Mouse (Mus musculus): ENCODE measurements around the gene Clk2. TPM values are rescaled to one million over a fixed set of nuclear protein-coding genes. Genes with fewer than 3 reads are reported as not detected.

Gene Clk2
- polyA plus RNA-seq, 1 experiment from 2014 or later: 19.2 TPM

GRCm38 (mm10) chr3:89183058-89183958 is 18.7 kb downstream of the Clk2 start, which contains the start of gene Fam189b:
Gene Fam189b (plus strand): TSS chr3:89183143.
- Histone ChIP-seq H3K27me3 (ENCODE audit: control insufficient read depth, insufficient read depth, low read length) (no peaks in the 10 kb centered on the region), H3K4me2 (replicated peaks) (peak within 1 kb of the TSS; percentile 84), H3K9me3 (ENCODE audit: control insufficient read depth, low read length) (no peaks in the 10 kb centered on the region), H3K9ac (peak within 1 kb of the TSS; percentile 84), H3K4me3 (replicated peaks; ENCODE audit: low read length) (peak within 1 kb of the TSS; percentile 52), H3K4me1 (replicated peaks; ENCODE audit: control insufficient read depth, insufficient read depth, low read length) (peaks cover 19% of the 10 kb centered on the region), H3K36me3 (replicated peaks; ENCODE audit: control insufficient read depth, insufficient read depth) (peaks cover 48% of the 10 kb centered on the region), H3K27ac (peak within 1 kb of the TSS; percentile 91)
- ATAC-seq (ENCODE audit: low FRiP score) (peak; percentile 95), DNase-seq (ENCODE audit: low spot score) (peak; percentile 85)
- WGBS: 5% methylated on average over 36 of the region's 39 CpGs

DNA sequence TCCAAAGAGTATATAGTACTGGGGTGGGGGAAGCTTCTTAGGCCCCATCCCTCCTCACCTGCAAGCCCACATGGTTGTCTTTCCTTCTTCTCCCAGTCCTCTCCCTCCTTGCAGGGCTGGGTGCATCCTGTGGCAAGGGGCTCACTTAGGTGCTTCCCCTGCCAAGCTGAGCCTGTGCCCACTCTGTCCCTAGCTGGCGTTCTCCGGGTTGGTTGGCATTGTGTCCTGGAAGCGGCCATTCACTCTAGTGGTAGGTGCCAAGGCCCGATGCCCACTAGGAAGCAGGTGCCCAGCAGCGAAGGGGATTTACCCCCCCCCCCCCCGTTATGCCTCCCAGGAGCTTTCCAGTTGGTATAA is 19.3 kb downstream of the Clk2 start:
- Histone ChIP-seq H3K4me1 (replicated peaks; ENCODE audit: control insufficient read depth, insufficient read depth, low read length) (peaks cover 14% of the 10 kb centered on the region), H3K36me3 (replicated peaks; ENCODE audit: control insufficient read depth, insufficient read depth) (peaks cover 53% of the 10 kb centered on the region), H3K9ac (peak overlapping the region; percentile 84), H3K4me2 (replicated peaks) (peak overlapping the region; percentile 84), H3K27ac (peak overlapping the region; percentile 91), H3K9me3 (ENCODE audit: control insufficient read depth, low read length) (no peaks in the 10 kb centered on the region), H3K27me3 (ENCODE audit: control insufficient read depth, insufficient read depth, low read length) (no peaks in the 10 kb centered on the region), H3K4me3 (replicated peaks; ENCODE audit: low read length) (peak overlapping the region; percentile 52)
- whole genome bisulfite sequencing: 77% methylated on average over 6 of the region's 6 CpGs
- DNase-seq (ENCODE audit: low spot score) (no peak), ATAC-seq (ENCODE audit: low FRiP score) (peak; percentile 2; the same call in 1 of the 2 replicates)

GRCm38 (mm10) chr3:89187197-89187596 is 22.6 kb downstream of the Clk2 start:
- Histone ChIP-seq H3K9me3 (ENCODE audit: control insufficient read depth, low read length) (no peaks in the 10 kb centered on the region), H3K4me3 (replicated peaks; ENCODE audit: low read length) (no peak overlapping the region), H3K27ac (no peak overlapping the region), H3K4me1 (replicated peaks; ENCODE audit: control insufficient read depth, insufficient read depth, low read length) (peaks cover 14% of the 10 kb centered on the region), H3K36me3 (replicated peaks; ENCODE audit: control insufficient read depth, insufficient read depth) (peaks cover 24% of the 10 kb centered on the region), H3K4me2 (replicated peaks) (no peak overlapping the region), H3K27me3 (ENCODE audit: control insufficient read depth, insufficient read depth, low read length) (no peaks in the 10 kb centered on the region), H3K9ac (no peak overlapping the region; the same call in 1 of the 2 replicates)
- 35% methylated on average over 21 of the region's 23 CpGs for WGBS
- DNase-seq (ENCODE audit: low spot score) (no peak), ATAC-seq (ENCODE audit: low FRiP score) (no peak)

GRCm38 (mm10) chr3:89187690-89188477 is 23.3 kb downstream of the Clk2 start:
- ATAC-seq (ENCODE audit: low FRiP score) (no peak), DNase-seq (ENCODE audit: low spot score) (no peak)
- H3K4me3 ChIP-seq (replicated peaks; ENCODE audit: low read length): no peak overlapping the region
- WGBS: 62% methylated on average over 18 of the region's 18 CpGs
- no peak overlapping the region for H3K4me2 ChIP-seq (replicated peaks)
- H3K36me3 ChIP-seq (replicated peaks; ENCODE audit: control insufficient read depth, insufficient read depth): peaks cover 21% of the 10 kb centered on the region
- H3K9me3 ChIP-seq (ENCODE audit: control insufficient read depth, low read length): no peaks in the 10 kb centered on the region
- 0 out of 2 replicates have a peak overlapping the region, but pooled peaks have one; percentile 3 for H3K9ac ChIP-seq
- H3K27ac ChIP-seq: no peak overlapping the region
- no peaks in the 10 kb centered on the region for H3K27me3 ChIP-seq (ENCODE audit: control insufficient read depth, insufficient read depth, low read length)
- peaks cover 14% of the 10 kb centered on the region for H3K4me1 ChIP-seq (replicated peaks; ENCODE audit: control insufficient read depth, insufficient read depth, low read length)

DNA sequence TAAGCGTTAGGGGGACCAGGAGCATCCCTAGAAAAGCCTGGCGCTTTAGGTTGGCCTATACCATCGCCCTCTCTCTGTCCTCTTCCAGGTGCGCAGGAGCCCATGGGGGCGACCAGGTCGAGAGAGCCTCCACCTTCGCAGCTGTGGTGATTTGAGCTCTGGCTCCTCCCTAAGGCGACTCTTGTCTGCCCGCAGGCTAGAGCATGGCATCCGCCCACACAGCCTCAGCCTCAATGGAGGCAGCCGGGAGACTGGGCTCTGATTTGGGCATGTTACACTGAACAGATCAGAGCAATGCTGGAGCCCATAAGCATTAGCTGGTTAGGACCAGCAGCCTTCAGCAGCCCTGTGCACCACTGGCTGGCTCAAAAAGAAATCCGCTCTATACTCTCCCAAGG is 23.9 kb downstream of the Clk2 start:
- Histone ChIP-seq H3K9ac (0 out of 2 replicates have a peak overlapping the region, but pooled peaks have one; percentile 3), H3K27me3 (ENCODE audit: control insufficient read depth, insufficient read depth, low read length) (no peaks in the 10 kb centered on the region), H3K4me1 (replicated peaks; ENCODE audit: control insufficient read depth, insufficient read depth, low read length) (peaks cover 14% of the 10 kb centered on the region), H3K27ac (no peak overlapping the region), H3K4me2 (replicated peaks) (no peak overlapping the region), H3K36me3 (replicated peaks; ENCODE audit: control insufficient read depth, insufficient read depth) (peaks cover 21% of the 10 kb centered on the region), H3K4me3 (replicated peaks; ENCODE audit: low read length) (no peak overlapping the region), H3K9me3 (ENCODE audit: control insufficient read depth, low read length) (no peaks in the 10 kb centered on the region)
- DNase-seq (ENCODE audit: low spot score): no peak
- WGBS: 68% methylated on average over 12 of the region's 12 CpGs
- ATAC-seq (ENCODE audit: low FRiP score): no peak

DNA sequence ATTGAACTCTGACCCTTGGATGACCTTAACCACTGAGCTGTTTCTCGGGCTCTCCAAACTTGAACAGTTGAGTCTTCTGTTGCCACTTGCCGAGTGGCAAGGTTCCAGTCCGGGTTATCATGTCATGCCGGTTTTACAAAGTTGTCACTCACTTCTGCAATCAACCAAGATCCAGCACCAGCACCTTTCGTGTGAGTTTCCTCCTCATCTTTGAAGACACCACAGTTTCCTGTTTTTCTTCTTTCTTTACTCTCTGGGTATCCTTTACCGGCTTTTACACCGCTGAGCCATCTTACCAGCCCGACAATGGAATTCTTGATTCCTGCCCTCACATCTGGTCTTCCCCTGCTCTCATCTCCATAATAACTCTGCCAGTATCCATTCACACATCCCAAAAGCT is 25.8 kb downstream of the Clk2 start:
- no peak overlapping the region for H3K27ac ChIP-seq
- no peak overlapping the region for H3K4me3 ChIP-seq (replicated peaks; ENCODE audit: low read length)
- H3K27me3 ChIP-seq (ENCODE audit: control insufficient read depth, insufficient read depth, low read length): no peaks in the 10 kb centered on the region
- H3K4me1 ChIP-seq (replicated peaks; ENCODE audit: control insufficient read depth, insufficient read depth, low read length): peaks cover under 1% of the 10 kb centered on the region; the same call in 1 of the 2 replicates
- ATAC-seq (ENCODE audit: low FRiP score) (no peak), DNase-seq (ENCODE audit: low spot score) (no peak)
- H3K4me2 ChIP-seq (replicated peaks): no peak overlapping the region
- no peaks in the 10 kb centered on the region for H3K9me3 ChIP-seq (ENCODE audit: control insufficient read depth, low read length)
- peaks cover 21% of the 10 kb centered on the region for H3K36me3 ChIP-seq (replicated peaks; ENCODE audit: control insufficient read depth, insufficient read depth)
- H3K9ac ChIP-seq: no peak overlapping the region
- 87% methylated on average over 8 of the region's 8 CpGs for WGBS

- DNase-seq (ENCODE audit: low spot score) (no peak), ATAC-seq (ENCODE audit: low FRiP score) (no peak)
- H3K9ac ChIP-seq: no peak overlapping the region
- 67% methylated on average over 1 of the region's 1 CpGs for WGBS
- H3K27ac ChIP-seq: no peak overlapping the region
- H3K4me2 ChIP-seq (replicated peaks): no peak overlapping the region
- no peaks in the 10 kb centered on the region for H3K27me3 ChIP-seq (ENCODE audit: control insufficient read depth, insufficient read depth, low read length)
- no peaks in the 10 kb centered on the region for H3K9me3 ChIP-seq (ENCODE audit: control insufficient read depth, low read length)
- H3K4me1 ChIP-seq (replicated peaks; ENCODE audit: control insufficient read depth, insufficient read depth, low read length): peaks cover 9% of the 10 kb centered on the region
- peaks cover 7% of the 10 kb centered on the region for H3K36me3 ChIP-seq (replicated peaks; ENCODE audit: control insufficient read depth, insufficient read depth)
- no peak overlapping the region for H3K4me3 ChIP-seq (replicated peaks; ENCODE audit: low read length)
Observed at GRCm38 (mm10) chr3:89193351-89193750, 28.8 kb downstream of the Clk2 start.

GRCm38 (mm10) chr3:89193853-89194252 is 29.3 kb downstream of the Clk2 start:
- DNase-seq (ENCODE audit: low spot score) (no peak), ATAC-seq (ENCODE audit: low FRiP score) (no peak)
- H3K27me3 ChIP-seq (ENCODE audit: control insufficient read depth, insufficient read depth, low read length): no peaks in the 10 kb centered on the region
- H3K4me1 ChIP-seq (replicated peaks; ENCODE audit: control insufficient read depth, insufficient read depth, low read length): peaks cover 9% of the 10 kb centered on the region
- no peak overlapping the region for H3K9ac ChIP-seq
- 91% methylated on average over 2 of the region's 2 CpGs for WGBS
- H3K36me3 ChIP-seq (replicated peaks; ENCODE audit: control insufficient read depth, insufficient read depth): peaks cover 2% of the 10 kb centered on the region; the same call in 1 of the 2 replicates
- H3K9me3 ChIP-seq (ENCODE audit: control insufficient read depth, low read length): no peaks in the 10 kb centered on the region
- H3K4me3 ChIP-seq (replicated peaks; ENCODE audit: low read length): no peak overlapping the region
- H3K27ac ChIP-seq: no peak overlapping the region
- no peak overlapping the region for H3K4me2 ChIP-seq (replicated peaks)
